Mouse (Mus musculus) limb, embryonic 14.5 days (tissue): ENCODE results near the gene Syne3. TPM values are rescaled to one million over a fixed set of nuclear protein-coding genes. Genes with fewer than 3 reads are reported as not detected.

ENCODE experiments used
- ATAC-seq: fragments of 200-750 bp; cut with Nextera tagmentation; 2 replicates; pipeline ENCODE4 v1.8.0; 2017; ENCODE audit warnings: low read depth, moderate number of reproducible peaks, moderate TSS enrichment; ENCODE audit not compliant: low FRiP score
- DNase-seq: peaks from one replicate; pipeline ENCODE4 v3.0.0-alpha.2; 2015; ENCODE audit warnings: low spot score
- H3K27ac ChIP-seq: fragments of 300-500 bp; sonication (generic); replicated peaks from 2 replicates; pipeline ENCODE4 v1.5.1; 2014; ENCODE audit warnings: low read depth, mild to moderate bottlenecking, low read length, moderate library complexity, mixed read lengths
- H3K27me3 ChIP-seq: fragments of 300-500 bp; sonication (generic); 2 replicates; pipeline ENCODE4 v1.6.1; 2014; ENCODE audit warnings: low read length, mixed read lengths; ENCODE audit not compliant: control insufficient read depth, insufficient read depth
- H3K36me3 ChIP-seq: fragments of 300-500 bp; sonication (generic); 2 replicates; pipeline ENCODE4 v1.6.1; 2014; ENCODE audit warnings: mild to moderate bottlenecking, low read length, moderate library complexity, mixed read lengths; ENCODE audit not compliant: control insufficient read depth, insufficient read depth
- H3K4me1 ChIP-seq: fragments of 300-500 bp; sonication (generic); 2 replicates; pipeline ENCODE4 v1.6.1; 2014; ENCODE audit warnings: antibody characterized with exemption, low read length, mixed read lengths; ENCODE audit not compliant: control insufficient read depth, insufficient read depth
- H3K4me2 ChIP-seq: fragments of 300-500 bp; sonication (generic); replicated peaks from 2 replicates; pipeline ENCODE4 v1.6.1; 2014; ENCODE audit warnings: low read depth, mild to moderate bottlenecking, low read length, moderate library complexity; ENCODE audit not compliant: severe bottlenecking
- H3K4me3 ChIP-seq: fragments of 300-500 bp; sonication (generic); replicated peaks from 2 replicates; pipeline ENCODE4 v1.5.1; 2014; ENCODE audit warnings: low read length
- H3K9ac ChIP-seq: fragments of 300-500 bp; sonication (generic); 2 replicates; pipeline ENCODE4 v1.6.1; 2014; ENCODE audit warnings: mild to moderate bottlenecking, low read depth, low read length, moderate library complexity; ENCODE audit not compliant: severe bottlenecking
- H3K9me3 ChIP-seq: fragments of 300-500 bp; sonication (generic); 2 replicates; pipeline ENCODE4 v1.6.1; 2016; ENCODE audit warnings: low read length; ENCODE audit not compliant: control insufficient read depth
- POLR2A ChIP-seq: fragments of 200-500 bp; IDR thresholded peaks from 2 replicates; pipeline ENCODE4 v1.8.0; 2012; ENCODE audit warnings: inconsistent platforms, mild to moderate bottlenecking, moderate library complexity, borderline replicate concordance; ENCODE audit not compliant: insufficient read depth, insufficient read length; ENCODE audit errors: extremely low read depth
- WGBS: fragments of 180-500 bp; shearing (Covaris S2); extraction: QIAGEN DNeasy Blood & Tissue Kit; methylation state at CpG from one replicate; pipeline ENCODE4 v1.1.7; 2014; 5-methylcytosine and 5-hydroxymethylcytosine counted together
- polyA plus RNA-seq, 2 experiments: library from polyadenylated mRNA; depleted of rRNA in 1 of 2; stranded (reverse) in 1 of 2; unstranded in 1 of 2; fragments of >200 nt; fragmentation: Nextera tagmentation in 1 of 2; extraction: Ambion mirVana in 1 of 2; gene quantifications; 2 replicates each; pipeline versions ENCODE4 v1.2.1 to v1.2.3; 2012 to 2014

Syne3 gene
- polyA plus RNA-seq, 2 experiments = 2.0 to 2.6 TPM

DNA sequence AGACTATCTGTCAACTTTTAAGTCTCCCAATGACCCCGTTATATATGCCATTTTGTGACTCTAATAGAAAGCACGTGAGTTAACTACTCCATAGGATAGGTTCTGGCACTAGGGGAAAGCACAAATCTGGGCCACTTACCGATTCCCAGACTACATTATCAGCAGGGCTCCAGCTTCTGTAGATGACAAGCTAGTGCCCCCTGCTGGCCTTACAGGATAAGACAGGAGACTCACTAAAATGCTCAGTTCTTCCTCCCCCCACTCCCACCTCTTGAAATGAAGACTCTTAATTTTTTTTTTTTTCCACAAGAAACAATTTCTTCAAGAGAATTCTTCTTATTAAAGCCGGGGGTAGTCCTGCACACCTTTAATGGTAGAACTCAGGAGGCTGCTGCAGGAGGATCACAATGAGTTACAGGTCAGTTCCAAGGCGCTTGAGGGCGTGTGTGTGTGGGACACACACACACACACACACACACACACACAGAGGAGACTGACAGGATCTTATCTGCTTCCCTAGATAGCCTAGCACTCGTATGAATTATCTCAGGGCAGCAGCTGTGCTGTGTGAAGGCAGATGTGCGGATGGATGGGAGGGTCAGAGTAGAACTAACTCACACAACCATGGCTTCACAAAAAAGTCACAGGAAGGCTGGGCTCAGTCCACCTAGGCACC is 15.8 kb upstream of the Syne3 start:
- TF ChIP-seq POLR2A = no peak
- DNase-seq (peak; percentile 74), ATAC-seq (peak; percentile 27; the same call in 1 of the 2 replicates)
- Histone ChIP-seq H3K27me3 (no peaks in the 10 kb centered on the region), H3K4me1 (no peaks in the 10 kb centered on the region), H3K9ac (no peak overlapping the region), H3K36me3 (peaks cover 12% of the 10 kb centered on the region), H3K27ac (no peak overlapping the region), H3K4me2 (no peak overlapping the region), H3K4me3 (no peak overlapping the region), H3K9me3 (peaks cover 3% of the 10 kb centered on the region; the same call in 1 of the 2 replicates)
- 48% methylated on average over 8 of the region's 8 CpGs for WGBS

DNA sequence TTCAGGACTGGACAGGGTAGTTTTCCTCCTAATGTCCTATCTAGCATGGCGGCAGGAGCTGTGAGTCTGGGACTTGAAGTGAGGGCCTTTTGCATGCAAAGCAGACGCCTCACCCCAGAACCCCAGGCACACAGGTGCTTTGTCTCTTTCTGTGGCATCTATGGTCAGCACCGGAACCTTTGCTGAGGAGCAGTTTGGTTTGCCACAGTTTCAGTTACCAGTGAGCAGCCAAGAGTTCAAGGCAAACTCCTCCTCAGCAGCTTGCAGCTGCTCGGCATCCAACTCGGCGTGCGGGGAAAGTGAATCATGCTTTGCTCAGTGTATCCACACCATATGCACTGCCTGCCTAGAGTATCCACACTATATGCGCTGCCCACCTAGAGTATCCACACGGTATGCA is 13.2 kb upstream of the Syne3 start:
- Histone ChIP-seq H3K27me3 (no peaks in the 10 kb centered on the region), H3K27ac (no peak overlapping the region), H3K36me3 (no peaks in the 10 kb centered on the region), H3K9ac (no peak overlapping the region), H3K4me3 (no peak overlapping the region), H3K9me3 (peaks cover 3% of the 10 kb centered on the region; the same call in 1 of the 2 replicates), H3K4me2 (no peak overlapping the region), H3K4me1 (no peaks in the 10 kb centered on the region)
- TF ChIP-seq POLR2A = no peak
- ATAC-seq (no peak), DNase-seq (no peak)
- 96% methylated on average over 9 of the region's 9 CpGs for WGBS

DNA sequence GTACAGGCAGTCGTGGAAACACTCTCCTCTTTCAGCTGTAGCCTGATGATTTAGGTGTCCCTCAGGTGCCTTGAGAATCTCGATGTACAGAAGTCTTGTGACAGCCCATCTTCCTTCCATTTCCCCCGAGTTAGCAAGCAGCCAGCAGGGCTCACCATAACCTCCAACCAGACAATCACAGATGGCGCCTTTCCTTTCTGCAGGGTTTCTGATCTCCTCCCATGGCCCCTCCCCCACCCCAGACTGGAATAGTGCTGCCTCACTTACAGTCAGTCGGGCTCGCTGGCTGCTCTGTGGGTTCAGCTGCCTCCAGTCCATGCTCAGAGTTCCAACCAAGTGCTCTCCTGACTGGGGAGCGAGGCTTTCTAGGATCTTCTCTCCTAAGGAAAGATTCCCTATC is 12.5 kb upstream of the Syne3 start:
- WGBS = 57% methylated on average over 7 of the region's 7 CpGs
- no peak overlapping the region for H3K27ac ChIP-seq
- H3K4me1 ChIP-seq = peaks cover under 1% of the 10 kb centered on the region; the same call in 1 of the 2 replicates
- no peak overlapping the region for H3K4me3 ChIP-seq
- no peaks in the 10 kb centered on the region for H3K27me3 ChIP-seq
- no peak overlapping the region for H3K4me2 ChIP-seq
- peaks cover 3% of the 10 kb centered on the region; the same call in 1 of the 2 replicates for H3K9me3 ChIP-seq
- TF ChIP-seq POLR2A = no peak
- H3K9ac ChIP-seq = no peak overlapping the region
- DNase-seq (no peak), ATAC-seq (no peak)
- H3K36me3 ChIP-seq = no peaks in the 10 kb centered on the region

DNA sequence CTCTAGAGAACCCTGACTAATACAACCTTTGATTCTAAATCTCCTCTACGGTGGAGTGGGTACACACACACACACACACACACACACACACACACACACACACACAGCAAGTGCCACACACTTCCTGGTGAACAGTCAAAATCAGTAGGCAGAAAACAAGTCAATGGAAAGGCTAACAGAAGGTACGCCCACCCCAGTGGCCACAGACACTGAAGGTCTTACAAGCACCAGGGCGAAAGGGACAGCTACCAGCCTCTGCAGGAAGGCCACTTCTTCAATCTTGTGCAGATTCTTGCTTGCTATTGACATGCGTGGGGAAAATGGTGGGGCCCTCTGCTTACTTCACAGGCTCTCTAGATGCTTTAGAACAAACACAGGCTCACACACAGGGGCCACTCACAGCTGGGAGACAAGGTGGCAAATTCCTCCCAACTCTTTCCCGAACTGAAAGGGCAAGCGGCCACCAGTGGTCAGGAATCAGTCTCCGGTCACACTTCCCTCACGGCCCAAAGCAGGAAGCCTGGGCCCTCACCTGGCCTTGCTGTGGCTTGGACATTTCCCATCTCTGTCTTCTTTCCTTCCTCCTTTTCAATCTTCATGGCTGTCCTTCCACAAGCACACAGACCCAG is 11.9 kb upstream of the Syne3 start:
- no peak for DNase-seq
- TF ChIP-seq POLR2A = no peak
- no peak overlapping the region for H3K27ac ChIP-seq
- no peaks in the 10 kb centered on the region for H3K36me3 ChIP-seq
- H3K4me1 ChIP-seq = peaks cover 6% of the 10 kb centered on the region
- 78% methylated on average over 8 of the region's 8 CpGs for WGBS
- H3K9me3 ChIP-seq = peaks cover 3% of the 10 kb centered on the region; the same call in 1 of the 2 replicates
- no peak overlapping the region for H3K4me3 ChIP-seq
- no peak for ATAC-seq
- no peaks in the 10 kb centered on the region for H3K27me3 ChIP-seq
- no peak overlapping the region for H3K4me2 ChIP-seq
- H3K9ac ChIP-seq = no peak overlapping the region

DNA sequence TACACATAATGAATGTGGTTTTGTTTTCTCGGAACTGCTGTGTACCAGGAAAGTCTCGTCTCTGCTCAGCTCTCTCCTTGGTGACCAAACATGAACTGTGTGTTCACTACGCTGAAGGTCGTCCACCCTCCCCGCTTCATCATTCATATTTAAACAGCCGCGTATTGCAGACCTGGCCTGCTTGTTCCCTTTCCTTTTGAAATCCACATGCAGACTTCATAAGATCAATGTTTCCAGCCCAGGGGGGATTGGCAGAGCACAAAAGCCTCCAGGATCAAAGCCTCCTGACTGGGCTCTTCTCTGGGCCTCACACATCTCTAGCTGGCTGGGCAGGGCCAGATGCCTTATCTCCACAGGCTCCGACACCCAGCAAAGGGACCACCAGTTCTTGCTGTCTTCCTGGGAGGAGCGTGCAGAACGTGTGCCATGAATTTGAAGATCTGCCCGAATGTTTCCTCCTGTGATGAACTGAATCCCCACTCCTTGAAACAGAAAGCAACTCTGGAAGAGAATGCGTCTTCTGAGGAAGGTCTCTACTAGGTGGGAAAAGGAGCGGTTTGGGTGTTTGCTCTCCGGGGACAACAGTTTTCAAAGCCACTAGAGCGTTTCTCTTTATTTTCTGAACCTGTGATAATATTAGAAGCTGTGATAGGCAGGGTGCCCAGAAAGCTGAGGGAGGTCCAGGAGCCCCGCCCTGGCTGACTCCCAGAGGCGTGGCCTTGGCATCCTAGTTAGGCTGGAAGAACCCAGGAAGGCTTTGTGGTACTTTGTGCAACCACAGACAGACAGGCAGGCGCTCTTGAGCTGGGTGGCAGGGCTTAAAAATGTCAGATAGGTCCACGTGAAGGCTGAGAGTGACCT is 10.0 kb upstream of the Syne3 start:
- no peak for DNase-seq
- no peak overlapping the region for H3K27ac ChIP-seq
- H3K9me3 ChIP-seq = peaks cover 3% of the 10 kb centered on the region; the same call in 1 of the 2 replicates
- H3K4me2 ChIP-seq = no peak overlapping the region
- TF ChIP-seq POLR2A = no peak
- peaks cover 10% of the 10 kb centered on the region for H3K4me1 ChIP-seq
- H3K4me3 ChIP-seq = no peak overlapping the region
- no peaks in the 10 kb centered on the region for H3K27me3 ChIP-seq
- no peak for ATAC-seq
- WGBS = 67% methylated on average over 19 of the region's 19 CpGs
- H3K9ac ChIP-seq = no peak overlapping the region
- H3K36me3 ChIP-seq = no peaks in the 10 kb centered on the region
